8 mouse cellular contexts compared by ENCODE assay signal in the genomic region with DNA sequence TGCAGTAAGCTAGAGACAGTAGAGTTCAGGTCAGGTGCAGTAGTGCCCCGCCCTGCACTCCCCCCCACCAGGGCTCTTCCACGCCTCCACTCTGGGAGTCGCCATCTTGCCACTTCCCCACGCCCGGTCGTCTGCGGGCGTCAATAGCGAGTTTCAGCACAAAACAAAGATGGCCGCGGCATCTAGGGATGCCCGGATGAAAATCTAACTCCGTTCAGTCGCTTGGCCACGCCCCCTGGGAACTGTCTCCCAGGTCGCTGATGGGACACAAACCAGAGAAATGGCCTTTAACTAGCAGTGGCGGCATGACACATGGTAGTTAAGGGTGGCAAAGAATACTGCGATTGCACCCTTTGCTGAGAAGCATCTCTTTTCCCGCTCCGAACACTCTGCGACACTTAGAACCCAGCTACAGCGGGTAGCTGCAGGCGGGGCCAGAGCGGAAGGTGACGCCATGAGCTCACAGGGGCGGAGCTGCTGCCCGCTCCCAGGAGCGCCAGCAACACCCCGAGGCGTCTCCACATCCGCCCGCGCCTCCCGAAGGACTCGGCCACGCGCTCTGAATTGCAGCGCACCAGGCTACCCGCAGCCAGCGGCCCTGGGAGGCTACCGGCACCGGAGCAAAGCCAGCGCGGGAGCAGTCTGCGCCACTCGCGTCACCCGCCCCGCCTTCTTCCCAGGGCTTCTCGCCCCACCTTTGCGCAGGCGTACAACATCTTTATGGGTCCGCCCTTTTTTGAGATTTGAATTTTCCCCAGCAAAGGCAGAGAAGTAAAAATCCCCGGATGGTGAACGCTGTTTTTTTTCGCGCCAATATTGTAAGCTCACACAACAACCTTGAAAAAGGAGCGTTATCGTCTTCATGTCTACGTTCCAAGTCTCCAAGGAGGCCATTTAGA. TPM values are rescaled to one million over a fixed set of nuclear protein-coding genes. Genes with fewer than 3 reads are reported as not detected.
DNase-seq lines count a peak whose midpoint lies in the region; ATAC-seq lines count a peak whose summit lies in the region.

No protein-coding gene starts in this region.

- no peaks in the 10 kb centered on the region for H3K9me3 ChIP-seq in embryonic facial prominence, embryonic 14.5 days (ENCODE audit: control insufficient read depth, low read length)
- H3K9me3 ChIP-seq in limb, embryonic 15.5 days = no peaks in the 10 kb centered on the region

- H3K9ac ChIP-seq in embryonic facial prominence, embryonic 14.5 days (ENCODE audit: low read depth, low read length) = peak overlapping the region; percentile 82
- H3K9ac ChIP-seq in limb, embryonic 15.5 days = peak overlapping the region; percentile 64

- DNase-seq in 3T3-L1 (ENCODE audit: low read depth, low spot score) = peak; percentile 91
- peak; percentile 35 to 63 for DNase-seq in adrenal gland, postnatal 4 days (ENCODE audit: low spot score in 2 of 2)
- peak; percentile 96 for DNase-seq in embryonic facial prominence, embryonic 14.5 days (ENCODE audit: low spot score)
- DNase-seq in heart, adult 8-10 months (ENCODE audit: low spot score) = peak; percentile 89
- DNase-seq in kidney, adult 9 months = peak; percentile 94
- peak; percentile 71 to 84 for DNase-seq in monocyte, adult 2 months (ENCODE audit: low read depth in 1 of 2, low spot score in 2 of 2)
- DNase-seq in spleen, postnatal 36 days (ENCODE audit: low spot score in 2 of 2) = peak; percentile 82 to 87

- no peaks in the 10 kb centered on the region for H3K36me3 ChIP-seq in embryonic facial prominence, embryonic 14.5 days (ENCODE audit: control insufficient read depth, insufficient read depth, low read length)
- no peaks in the 10 kb centered on the region for H3K36me3 ChIP-seq in limb, embryonic 15.5 days

- H3K27ac ChIP-seq in embryonic facial prominence, embryonic 14.5 days (replicated peaks; ENCODE audit: low read depth, low read length) = peak overlapping the region; percentile 98
- peak overlapping the region; percentile 99 for H3K27ac ChIP-seq in limb, embryonic 15.5 days

- H3K4me2 ChIP-seq in embryonic facial prominence, embryonic 14.5 days (ENCODE audit: low read depth, low read length) = peak overlapping the region; percentile 53
- H3K4me2 ChIP-seq in limb, embryonic 15.5 days = peak overlapping the region; percentile 40

- 22% methylated on average over 46 of the region's 60 CpGs for WGBS in embryonic facial prominence, embryonic 14.5 days
- 22% methylated on average over 60 of the region's 60 CpGs for WGBS in limb, embryonic 15.5 days

- H3K4me3 ChIP-seq in embryonic facial prominence, embryonic 14.5 days (ENCODE audit: low read depth, low read length) = peak overlapping the region; percentile 65
- H3K4me3 ChIP-seq in limb, embryonic 15.5 days = peak overlapping the region; percentile 60

- no peaks in the 10 kb centered on the region for H3K4me1 ChIP-seq in embryonic facial prominence, embryonic 14.5 days (ENCODE audit: control insufficient read depth, insufficient read depth, low read length)
- peaks cover 18% of the 10 kb centered on the region; the same call in 1 of the 2 replicates for H3K4me1 ChIP-seq in limb, embryonic 15.5 days

- no peaks in the 10 kb centered on the region for H3K27me3 ChIP-seq in embryonic facial prominence, embryonic 14.5 days (replicated peaks; ENCODE audit: control insufficient read depth, insufficient read depth, low read length)
- H3K27me3 ChIP-seq in limb, embryonic 15.5 days = peaks cover 6% of the 10 kb centered on the region; the same call in 1 of the 2 replicates

- ATAC-seq in embryonic facial prominence, embryonic 14.5 days (ENCODE audit: low read depth) = peak; percentile 86
- peak; percentile 90 for ATAC-seq in limb, embryonic 15.5 days (ENCODE audit: insufficient number of reproducible peaks, low FRiP score, low TSS enrichment, low read depth)

RNA-seq across cellular contexts. Expression of gene Hcfc1, which starts 1.3 kb away (rescaled TPM):
- total RNA-seq in adrenal gland, postnatal 4 days (2021) = 10 to 100 TPM; 93.9 to 95.8 TPM
- 60.2 and 63.6 TPM in 2 replicates for polyA plus RNA-seq in embryonic facial prominence, embryonic 14.5 days (2014; fragmentation: Nextera tagmentation; extraction: Ambion mirVana)
- 10 to 100 TPM; 36.7 to 39.7 (median 39.7) TPM for total RNA-seq in heart, adult 8-10 months (2022)
- 40.2 and 44.7 TPM in 2 replicates for polyA plus RNA-seq in limb, embryonic 15.5 days (2015; fragmentation: Nextera tagmentation; extraction: Ambion mirVana)

RNA-seq across cellular contexts. Expression of gene Renbp, which starts 36.8 kb away (rescaled TPM):
- total RNA-seq in adrenal gland, postnatal 4 days (2021) = 10 to 100 TPM; 30.4 to 30.8 TPM
- polyA plus RNA-seq in embryonic facial prominence, embryonic 14.5 days (2014; fragmentation: Nextera tagmentation; extraction: Ambion mirVana) = 36.1 and 38.1 TPM in 2 replicates
- total RNA-seq in heart, adult 8-10 months (2022) = 1 to 10 TPM; 4.9 to 7.5 (median 6.1) TPM
- 38.2 and 38.8 TPM in 2 replicates for polyA plus RNA-seq in limb, embryonic 15.5 days (2015; fragmentation: Nextera tagmentation; extraction: Ambion mirVana)

RNA-seq across cellular contexts. Expression of gene Naa10, which starts 45.7 kb away (rescaled TPM):
- 100 to 1,000 TPM in 1 of 2 experiments, 10 to 100 TPM in 1; 98.4 to 104 TPM for total RNA-seq in adrenal gland, postnatal 4 days (2021)
- 102 and 110 TPM in 2 replicates for polyA plus RNA-seq in embryonic facial prominence, embryonic 14.5 days (2014; fragmentation: Nextera tagmentation; extraction: Ambion mirVana)
- total RNA-seq in heart, adult 8-10 months (2022) = 10 to 100 TPM; 46.4 to 59.7 (median 56.5) TPM
- 111 and 114 TPM in 2 replicates for polyA plus RNA-seq in limb, embryonic 15.5 days (2015; fragmentation: Nextera tagmentation; extraction: Ambion mirVana)

RNA-seq across cellular contexts. Expression of gene Arhgap4, which starts 45.8 kb away (rescaled TPM):
- total RNA-seq in adrenal gland, postnatal 4 days (2021) = 10 to 100 TPM in 1 of 2 experiments, 1 to 10 TPM in 1; 6.6 to 10.1 TPM
- polyA plus RNA-seq in embryonic facial prominence, embryonic 14.5 days (2014; fragmentation: Nextera tagmentation; extraction: Ambion mirVana) = 2.3 and 4.5 TPM in 2 replicates
- total RNA-seq in heart, adult 8-10 months (2022) = 1 to 10 TPM in 2 of 4 experiments, under 1 TPM in 2; 0.47 to 2.9 (median 1.3) TPM
- polyA plus RNA-seq in limb, embryonic 15.5 days (2015; fragmentation: Nextera tagmentation; extraction: Ambion mirVana) = 3.3 and 3.6 TPM in 2 replicates

RNA-seq across cellular contexts. Expression of gene Irak1, which starts 56.3 kb away (rescaled TPM):
- total RNA-seq in adrenal gland, postnatal 4 days (2021) = 100 to 1,000 TPM; 127 to 128 TPM
- polyA plus RNA-seq in embryonic facial prominence, embryonic 14.5 days (2014; fragmentation: Nextera tagmentation; extraction: Ambion mirVana) = 43.3 and 48.2 TPM in 2 replicates
- 10 to 100 TPM; 56.3 to 66.4 (median 60.9) TPM for total RNA-seq in heart, adult 8-10 months (2022)
- polyA plus RNA-seq in limb, embryonic 15.5 days (2015; fragmentation: Nextera tagmentation; extraction: Ambion mirVana) = 54.0 and 58.6 TPM in 2 replicates

Comparison
In these comparisons a context has a peak if more than half of its experiments do, and no peak if none do; other contexts are left out.
1. Peak in every context shown above with its lines: DNase-seq, ATAC-seq, H3K4me3 ChIP-seq and H3K27ac ChIP-seq.